Mouse (Mus musculus) heart, embryonic 12.5 days (tissue): ENCODE measurements at regions not wholly inside any gene's neighbourhood (a gene's known extent, or its start where the extent isn't known, plus 50 kb on each side); places are given as distances from the start of the nearest gene placed in this dataset.

ENCODE experiments used
- ATAC-seq: fragments of 200-750 bp; cut with Nextera tagmentation; 2 replicates; pipeline ENCODE4 v1.8.0; 2017; ENCODE audit warnings: moderate TSS enrichment, moderate library complexity; ENCODE audit not compliant: insufficient number of reproducible peaks, low FRiP score
- H3K27ac ChIP-seq: fragments of 300-500 bp; sonication (generic); 2 replicates; pipeline ENCODE4 v1.5.1; 2016; ENCODE audit warnings: mild to moderate bottlenecking, moderate library complexity; ENCODE audit not compliant: poor library complexity, severe bottlenecking
- H3K27me3 ChIP-seq: fragments of 300-500 bp; sonication (generic); replicated peaks from 2 replicates; pipeline ENCODE4 v1.6.1; 2016; ENCODE audit warnings: mild to moderate bottlenecking, moderate library complexity
- H3K36me3 ChIP-seq: fragments of 300-500 bp; sonication (generic); 2 replicates; pipeline ENCODE4 v1.6.1; 2016; ENCODE audit warnings: mild to moderate bottlenecking, moderate library complexity
- H3K4me1 ChIP-seq: fragments of 300-500 bp; sonication (generic); replicated peaks from 2 replicates; pipeline ENCODE4 v1.6.1; 2016; ENCODE audit warnings: mild to moderate bottlenecking
- H3K4me2 ChIP-seq: fragments of 300-500 bp; sonication (generic); 2 replicates; pipeline ENCODE4 v1.6.1; 2016; ENCODE audit warnings: mild to moderate bottlenecking, moderate library complexity
- H3K4me3 ChIP-seq: fragments of 300-500 bp; sonication (generic); 2 replicates; pipeline ENCODE4 v1.5.1; 2016; ENCODE audit warnings: mild to moderate bottlenecking
- H3K9ac ChIP-seq: fragments of 300-500 bp; sonication (generic); 2 replicates; pipeline ENCODE4 v1.6.1; 2016; ENCODE audit warnings: mild to moderate bottlenecking, moderate library complexity
- H3K9me3 ChIP-seq: fragments of 300-500 bp; sonication (generic); replicated peaks from 2 replicates; pipeline ENCODE4 v1.6.1; 2016; ENCODE audit warnings: mild to moderate bottlenecking, moderate library complexity
- WGBS: fragments of 180-500 bp; shearing (Covaris S2); methylation state at CpG from one replicate; pipeline ENCODE4 v1.1.7; 2016; 5-methylcytosine and 5-hydroxymethylcytosine counted together

- Histone ChIP-seq H3K9me3 (no peaks in the 10 kb centered on the region), H3K4me2 (no peak overlapping the region), H3K27me3 (no peaks in the 10 kb centered on the region), H3K9ac (no peak overlapping the region), H3K36me3 (no peaks in the 10 kb centered on the region), H3K27ac (no peak overlapping the region), H3K4me1 (peaks cover 20% of the 10 kb centered on the region), H3K4me3 (no peak overlapping the region)
- no peak for ATAC-seq
- WGBS: 72% methylated on average over 5 of the region's 5 CpGs
Measured at GRCm38 (mm10) chr16:5421591-5421990, 165.8 kb upstream of the Eef2kmt start.

GRCm38 (mm10) chr16:5419467-5419866, 163.7 kb upstream of the Eef2kmt start:
- Histone ChIP-seq H3K4me2 (no peak overlapping the region), H3K27ac (0 out of 2 replicates have a peak overlapping the region, but pooled peaks have one; percentile 12), H3K27me3 (no peaks in the 10 kb centered on the region), H3K9me3 (no peaks in the 10 kb centered on the region), H3K36me3 (no peaks in the 10 kb centered on the region), H3K9ac (no peak overlapping the region), H3K4me3 (no peak overlapping the region), H3K4me1 (peaks cover 20% of the 10 kb centered on the region)
- WGBS: 69% methylated on average over 3 of the region's 3 CpGs
- ATAC-seq: no peak

GRCm38 (mm10) chr16:5418462-5419197, 162.8 kb upstream of the Eef2kmt start:
- WGBS: 55% methylated on average over 4 of the region's 4 CpGs
- ATAC-seq: no peak

GRCm38 (mm10) chr16:5415310-5415709, 159.5 kb upstream of the Eef2kmt start:
- ATAC-seq: no peak
- Histone ChIP-seq H3K4me3 (no peak overlapping the region), H3K9ac (no peak overlapping the region), H3K27ac (no peak overlapping the region), H3K4me2 (no peak overlapping the region), H3K27me3 (no peaks in the 10 kb centered on the region), H3K36me3 (no peaks in the 10 kb centered on the region), H3K4me1 (peaks cover 13% of the 10 kb centered on the region), H3K9me3 (no peaks in the 10 kb centered on the region)
- 67% methylated on average over 4 of the region's 4 CpGs for WGBS

More at GRCm38 (mm10) chr16:5418462-5419197, 162.8 kb upstream of the Eef2kmt start:
- Histone ChIP-seq H3K4me3 (no peak overlapping the region), H3K27ac (peak overlapping the region; percentile 44; the same call in 1 of the 2 replicates), H3K4me1 (peaks cover 19% of the 10 kb centered on the region), H3K27me3 (no peaks in the 10 kb centered on the region), H3K36me3 (no peaks in the 10 kb centered on the region), H3K9ac (no peak overlapping the region), H3K9me3 (no peaks in the 10 kb centered on the region), H3K4me2 (no peak overlapping the region)

GRCm38 (mm10) chr16:5411819-5412385, 156.1 kb upstream of the Eef2kmt start:
- ATAC-seq: no peak
- H3K4me3 ChIP-seq: no peak overlapping the region
- H3K27ac ChIP-seq: no peak overlapping the region
- no peak overlapping the region for H3K9ac ChIP-seq
- no peak overlapping the region for H3K4me2 ChIP-seq
- H3K36me3 ChIP-seq: no peaks in the 10 kb centered on the region
- WGBS: 70% methylated on average over 5 of the region's 5 CpGs
- no peaks in the 10 kb centered on the region for H3K9me3 ChIP-seq
- H3K4me1 ChIP-seq: no peaks in the 10 kb centered on the region
- no peaks in the 10 kb centered on the region for H3K27me3 ChIP-seq

GRCm38 (mm10) chr16:5406711-5407110, 150.9 kb upstream of the Eef2kmt start:
- H3K27me3 ChIP-seq: peaks cover 12% of the 10 kb centered on the region
- no peak overlapping the region; the same call in 1 of the 2 replicates for H3K4me2 ChIP-seq
- H3K36me3 ChIP-seq: no peaks in the 10 kb centered on the region
- no peak overlapping the region for H3K27ac ChIP-seq
- H3K9ac ChIP-seq: no peak overlapping the region
- H3K9me3 ChIP-seq: no peaks in the 10 kb centered on the region
- no peak for ATAC-seq
- no peak overlapping the region for H3K4me3 ChIP-seq
- WGBS: 6% methylated on average over 11 of the region's 11 CpGs
- H3K4me1 ChIP-seq: no peaks in the 10 kb centered on the region

- Histone ChIP-seq H3K36me3 (no peaks in the 10 kb centered on the region), H3K4me3 (no peak overlapping the region), H3K9ac (no peak overlapping the region), H3K27ac (no peak overlapping the region), H3K27me3 (no peaks in the 10 kb centered on the region), H3K4me1 (no peaks in the 10 kb centered on the region), H3K9me3 (no peaks in the 10 kb centered on the region; the same call in 1 of the 2 replicates), H3K4me2 (no peak overlapping the region)
- 71% methylated on average over 5 of the region's 5 CpGs for WGBS
- no peak for ATAC-seq
Measured at GRCm38 (mm10) chr16:5393336-5393735, 137.6 kb upstream of the Eef2kmt start.

- no peak for ATAC-seq
- Histone ChIP-seq H3K4me2 (no peak overlapping the region), H3K27ac (no peak overlapping the region), H3K27me3 (0 out of 2 replicates have a peak, but pooled peaks cover 7% of the 10 kb centered on the region), H3K4me1 (peaks cover 5% of the 10 kb centered on the region), H3K9ac (no peak overlapping the region), H3K36me3 (no peaks in the 10 kb centered on the region), H3K9me3 (no peaks in the 10 kb centered on the region), H3K4me3 (no peak overlapping the region)
- WGBS: 53% methylated on average over 4 of the region's 4 CpGs
Measured at GRCm38 (mm10) chr16:5382930-5383329, 127.1 kb upstream of the Eef2kmt start.

GRCm38 (mm10) chr16:5382228-5382884, 126.6 kb upstream of the Eef2kmt start:
- WGBS: 20% methylated on average over 6 of the region's 6 CpGs
- H3K4me1 ChIP-seq: peaks cover 5% of the 10 kb centered on the region
- H3K27me3 ChIP-seq: 0 out of 2 replicates have a peak, but pooled peaks cover 7% of the 10 kb centered on the region
- H3K27ac ChIP-seq: no peak overlapping the region
- H3K9ac ChIP-seq: no peak overlapping the region
- H3K9me3 ChIP-seq: no peaks in the 10 kb centered on the region
- H3K36me3 ChIP-seq: no peaks in the 10 kb centered on the region
- no peak overlapping the region for H3K4me3 ChIP-seq
- ATAC-seq: no peak
- H3K4me2 ChIP-seq: no peak overlapping the region

GRCm38 (mm10) chr16:5380626-5381025, 124.8 kb upstream of the Eef2kmt start:
- no peaks in the 10 kb centered on the region for H3K9me3 ChIP-seq
- no peak overlapping the region for H3K27ac ChIP-seq
- H3K9ac ChIP-seq: no peak overlapping the region
- 65% methylated on average over 3 of the region's 3 CpGs for WGBS
- H3K36me3 ChIP-seq: no peaks in the 10 kb centered on the region
- peaks cover 5% of the 10 kb centered on the region for H3K4me1 ChIP-seq
- 0 out of 2 replicates have a peak, but pooled peaks cover 7% of the 10 kb centered on the region for H3K27me3 ChIP-seq
- ATAC-seq: no peak
- no peak overlapping the region for H3K4me3 ChIP-seq
- H3K4me2 ChIP-seq: no peak overlapping the region

- Histone ChIP-seq H3K27ac (no peak overlapping the region), H3K4me2 (no peak overlapping the region), H3K4me1 (no peaks in the 10 kb centered on the region), H3K27me3 (no peaks in the 10 kb centered on the region), H3K9ac (no peak overlapping the region), H3K9me3 (no peaks in the 10 kb centered on the region), H3K36me3 (no peaks in the 10 kb centered on the region), H3K4me3 (no peak overlapping the region)
- 77% methylated on average over 3 of the region's 3 CpGs for WGBS
- no peak for ATAC-seq
Measured at GRCm38 (mm10) chr16:5377001-5377400, 121.2 kb upstream of the Eef2kmt start.
